Mouse (Mus musculus): Measurements from ENCODE around the gene Kmt2d.

DNA sequence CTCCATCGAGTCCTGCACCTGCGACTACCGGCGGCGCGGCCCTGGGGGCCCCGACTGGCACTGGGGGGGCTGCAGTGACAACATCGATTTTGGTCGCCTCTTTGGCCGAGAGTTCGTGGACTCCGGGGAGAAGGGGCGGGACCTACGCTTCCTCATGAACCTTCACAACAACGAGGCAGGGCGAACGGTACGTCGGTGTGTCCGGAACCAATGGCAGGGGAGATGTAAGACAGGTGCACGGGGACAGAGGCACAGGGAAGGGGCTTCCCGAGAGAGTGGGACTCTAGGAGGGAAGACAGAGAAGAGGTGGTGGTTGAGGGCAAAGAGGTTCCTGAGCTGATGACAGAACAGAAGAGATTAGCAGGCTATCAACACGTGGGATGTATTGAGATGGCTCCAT lies 79.2 kb downstream of the Kmt2d start:
- no peak for TF ChIP-seq POLR2A (IDR thresholded peaks at IDR 0.05; ENCODE audit: low read depth, low read length)
- TF ChIP-seq TBP (conservative IDR thresholded peaks at IDR 0.05; ENCODE audit: low read depth, low read length): no peak
